Mouse (Mus musculus): ENCODE measurements around the gene Trpt1. TPM values are rescaled to one million over a fixed set of nuclear protein-coding genes. Genes with fewer than 3 reads are reported as not detected.
A peak's percentile ranks its signal among the peaks of the same experiment; 100 is the strongest.

Gene Trpt1
- polyA plus RNA-seq, 1 experiment from 2014 or later: 13.6 TPM

GRCm38 (mm10) chr19:6968491-6969271, 27.2 kb upstream of the Trpt1 start:
- Histone ChIP-seq H3K9ac (peak overlapping the region; percentile 83), H3K4me1 (peaks cover 41% of the 10 kb centered on the region), H3K36me3 (peaks cover 32% of the 10 kb centered on the region), H3K27me3 (no peaks in the 10 kb centered on the region), H3K4me3 (peak overlapping the region; percentile 60), H3K4me2 (replicated peaks) (peak overlapping the region; percentile 77), H3K9me3 (no peaks in the 10 kb centered on the region), H3K27ac (no peak overlapping the region)
- no peak for ATAC-seq (ENCODE audit: low FRiP score, low read depth)
- 10% methylated on average over 15 of the region's 15 CpGs for WGBS

- Histone ChIP-seq H3K27ac (no peak overlapping the region), H3K4me2 (replicated peaks) (peak overlapping the region; percentile 77), H3K9me3 (no peaks in the 10 kb centered on the region), H3K9ac (peak overlapping the region; percentile 83), H3K4me1 (peaks cover 45% of the 10 kb centered on the region), H3K36me3 (peaks cover 26% of the 10 kb centered on the region), H3K27me3 (no peaks in the 10 kb centered on the region), H3K4me3 (peak overlapping the region; percentile 60)
- peak; percentile 38 for ATAC-seq (ENCODE audit: low FRiP score, low read depth)
- WGBS: under 1% methylated on average over 20 of the region's 20 CpGs
Measured at GRCm38 (mm10) chr19:6969291-6969664, 26.7 kb upstream of the Trpt1 start.

- peak overlapping the region; percentile 60 for H3K4me3 ChIP-seq
- peak overlapping the region; percentile 83 for H3K9ac ChIP-seq
- H3K4me2 ChIP-seq (replicated peaks): peak overlapping the region; percentile 77
- ATAC-seq (ENCODE audit: low FRiP score, low read depth): peak; percentile 41
- H3K9me3 ChIP-seq: no peaks in the 10 kb centered on the region
- no peak overlapping the region for H3K27ac ChIP-seq
- under 1% methylated on average over 55 of the region's 55 CpGs for WGBS
- peaks cover 45% of the 10 kb centered on the region for H3K4me1 ChIP-seq
- no peaks in the 10 kb centered on the region for H3K27me3 ChIP-seq
- H3K36me3 ChIP-seq: peaks cover 21% of the 10 kb centered on the region
Measured at GRCm38 (mm10) chr19:6969665-6970381, 26.1 kb upstream of the Trpt1 start.

- peak overlapping the region; percentile 77 for H3K4me2 ChIP-seq (replicated peaks)
- H3K4me3 ChIP-seq: peak overlapping the region; percentile 60
- 27% methylated on average over 11 of the region's 11 CpGs for WGBS
- no peak for ATAC-seq (ENCODE audit: low FRiP score, low read depth)
- H3K27ac ChIP-seq: no peak overlapping the region; the same call in 1 of the 2 replicates
- H3K4me1 ChIP-seq: peaks cover 45% of the 10 kb centered on the region
- H3K9me3 ChIP-seq: no peaks in the 10 kb centered on the region
- peaks cover 13% of the 10 kb centered on the region for H3K36me3 ChIP-seq
- peak overlapping the region; percentile 83; the same call in 1 of the 2 replicates for H3K9ac ChIP-seq
- H3K27me3 ChIP-seq: no peaks in the 10 kb centered on the region
Measured at GRCm38 (mm10) chr19:6970460-6971085, 25.4 kb upstream of the Trpt1 start.

GRCm38 (mm10) chr19:6971644-6972043, 24.3 kb upstream of the Trpt1 start:
- H3K9me3 ChIP-seq: no peaks in the 10 kb centered on the region
- no peak overlapping the region for H3K4me2 ChIP-seq (replicated peaks)
- no peak overlapping the region for H3K4me3 ChIP-seq
- H3K27ac ChIP-seq: no peak overlapping the region; the same call in 1 of the 2 replicates
- peaks cover 2% of the 10 kb centered on the region for H3K36me3 ChIP-seq
- ATAC-seq (ENCODE audit: low FRiP score, low read depth): no peak
- H3K27me3 ChIP-seq: no peaks in the 10 kb centered on the region
- WGBS: 21% methylated on average over 6 of the region's 6 CpGs
- H3K9ac ChIP-seq: peak overlapping the region; percentile 26; the same call in 1 of the 2 replicates
- H3K4me1 ChIP-seq: peaks cover 55% of the 10 kb centered on the region

- no peak overlapping the region for H3K4me2 ChIP-seq (replicated peaks)
- no peak overlapping the region for H3K4me3 ChIP-seq
- no peak overlapping the region for H3K27ac ChIP-seq
- peaks cover 3% of the 10 kb centered on the region for H3K36me3 ChIP-seq
- no peaks in the 10 kb centered on the region for H3K9me3 ChIP-seq
- no peak for ATAC-seq (ENCODE audit: low FRiP score, low read depth)
- H3K27me3 ChIP-seq: no peaks in the 10 kb centered on the region
- WGBS: 78% methylated on average over 13 of the region's 13 CpGs
- H3K4me1 ChIP-seq: peaks cover 63% of the 10 kb centered on the region
- 0 out of 2 replicates have a peak overlapping the region, but pooled peaks have one; percentile 26 for H3K9ac ChIP-seq
Measured at GRCm38 (mm10) chr19:6972247-6972917, 23.5 kb upstream of the Trpt1 start.

- no peak for ATAC-seq (ENCODE audit: low FRiP score, low read depth)
- Histone ChIP-seq H3K9ac (peak overlapping the region; percentile 35; the same call in 1 of the 2 replicates), H3K4me1 (peaks cover 64% of the 10 kb centered on the region), H3K4me2 (replicated peaks) (peak overlapping the region; percentile 93), H3K9me3 (no peaks in the 10 kb centered on the region), H3K4me3 (peak overlapping the region; percentile 76), H3K36me3 (peaks cover 16% of the 10 kb centered on the region), H3K27ac (peak overlapping the region; percentile 3; the same call in 1 of the 2 replicates), H3K27me3 (no peaks in the 10 kb centered on the region)
- WGBS: 25% methylated on average over 12 of the region's 12 CpGs
Measured at GRCm38 (mm10) chr19:6973581-6974190, 22.2 kb upstream of the Trpt1 start.

GRCm38 (mm10) chr19:6974211-6975205, 21.4 kb upstream of the Trpt1 start, which contains the start of gene Ppp1r14b:
TSS of gene Ppp1r14b (plus strand) at chr19:6974968.
- peak within 1 kb of the TSS; percentile 76 for H3K4me3 ChIP-seq
- H3K4me2 ChIP-seq (replicated peaks): peak within 1 kb of the TSS; percentile 93
- peak within 1 kb of the TSS; percentile 85 for H3K9ac ChIP-seq
- under 1% methylated on average over 62 of the region's 84 CpGs for whole genome bisulfite sequencing
- H3K9me3 ChIP-seq: no peaks in the 10 kb centered on the region
- no peaks in the 10 kb centered on the region for H3K27me3 ChIP-seq
- ATAC-seq (ENCODE audit: low FRiP score, low read depth): peak; percentile 74
- peak within 1 kb of the TSS; percentile 87 for H3K27ac ChIP-seq
- peaks cover 66% of the 10 kb centered on the region for H3K4me1 ChIP-seq
- H3K36me3 ChIP-seq: peaks cover 18% of the 10 kb centered on the region

- Histone ChIP-seq H3K27me3 (no peaks in the 10 kb centered on the region), H3K9ac (peak within 1 kb of the TSS; percentile 85), H3K9me3 (no peaks in the 10 kb centered on the region), H3K27ac (peak within 1 kb of the TSS; percentile 29), H3K4me1 (peaks cover 55% of the 10 kb centered on the region), H3K4me3 (peak within 1 kb of the TSS; percentile 76), H3K4me2 (replicated peaks) (peak within 1 kb of the TSS; percentile 93), H3K36me3 (peaks cover 18% of the 10 kb centered on the region)
- 1% methylated on average over 16 of the region's 16 CpGs for WGBS
- no peak for ATAC-seq (ENCODE audit: low FRiP score, low read depth)
Measured at GRCm38 (mm10) chr19:6975537-6976521, 20.1 kb upstream of the Trpt1 start, which contains the start of gene Plcb3. TSS of gene Plcb3 (minus strand) at chr19:6976470.
